Mouse (Mus musculus): ENCODE results near the gene Pon1.

DNA sequence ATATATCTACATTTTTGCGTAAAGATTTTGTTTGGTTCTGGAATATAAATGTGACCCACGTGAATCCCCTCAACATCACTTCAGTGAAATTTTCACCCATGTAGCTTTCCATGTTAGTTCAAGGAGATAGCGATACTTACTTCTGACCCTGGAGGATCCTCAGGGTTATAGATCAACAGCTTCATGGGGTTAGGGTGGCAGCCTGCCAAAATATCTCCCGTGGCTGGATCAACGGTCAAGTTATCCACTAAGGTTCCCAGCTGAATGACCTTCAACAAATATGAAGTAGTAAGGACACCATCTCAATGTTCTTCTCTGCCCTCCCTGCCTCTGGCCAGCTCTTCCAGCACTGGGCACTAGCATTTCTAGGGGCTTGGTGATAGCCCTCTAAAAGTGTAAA lies 36.5 kb upstream of the Pon1 start:
- no peak for TF ChIP-seq SIN3A (IDR thresholded peaks at IDR 0.05; ENCODE audit: low read length)
- TF ChIP-seq CTCF (IDR thresholded peaks at IDR 0.05 in 2 of 3, conservative IDR thresholded peaks at IDR 0.05 in 1 of 3; ENCODE audit: control insufficient read depth in 1 of 3, insufficient read depth in 1 of 3, low read depth in 2 of 3, low read length in 3 of 3, poor library complexity in 1 of 3, severe bottlenecking in 1 of 3): no peak
- no peak for TF ChIP-seq POLR2A (IDR thresholded peaks at IDR 0.05; ENCODE audit: control insufficient read depth in 1 of 2, insufficient read depth in 1 of 2, low read depth in 1 of 2, low read length in 2 of 2, poor library complexity in 1 of 2)
- no peak for TF ChIP-seq TCF12 (IDR thresholded peaks at IDR 0.05; ENCODE audit: low read depth, low read length)
- TF ChIP-seq MAFK (IDR thresholded peaks at IDR 0.05; ENCODE audit: borderline replicate concordance, low read depth, low read length): no peak
- TF ChIP-seq GABPA (IDR thresholded peaks at IDR 0.05; ENCODE audit: low read depth, low read length): no peak
- no peak for TF ChIP-seq POLR2AphosphoS2 (IDR thresholded peaks at IDR 0.05; ENCODE audit: low read length)
